Mouse (Mus musculus) bone marrow macrophage, adult 2 months (primary cell): ENCODE data around the gene Srf.

Source experiments
- CTCF ChIP-seq: IDR thresholded peaks from 2 replicates; pipeline ENCODE4 v1.5.1; 2012; ENCODE audit warnings: low read depth, mild to moderate bottlenecking, low read length, moderate library complexity
- POLR2A ChIP-seq: IDR thresholded peaks from 2 replicates; pipeline ENCODE4 v1.6.1; 2012; ENCODE audit warnings: mild to moderate bottlenecking, low read depth, low read length, borderline replicate concordance

GRCm38 (mm10) chr17:46588913-46589312, 32.9 kb upstream of the Srf start:
- no peak for TF ChIP-seq POLR2A
- TF ChIP-seq CTCF = no peak
